Mouse (Mus musculus): Measurements from ENCODE around the gene Kank1.

Gene Kank1

GRCm38 (mm10) chr19:25311626-25312025 is 74.9 kb downstream of the Kank1 start:
- DNase-seq (ENCODE audit: low spot score in 2 of 2): no peak

GRCm38 (mm10) chr19:25315458-25315889 is 78.7 kb downstream of the Kank1 start:
- peak; percentile 43 to 45 for DNase-seq (ENCODE audit: low spot score in 2 of 2)

GRCm38 (mm10) chr19:25315993-25316392 is 79.2 kb downstream of the Kank1 start:
- no peak for DNase-seq (ENCODE audit: low spot score in 2 of 2)

- no peak for DNase-seq (ENCODE audit: low spot score in 2 of 2)
Measured at GRCm38 (mm10) chr19:25324265-25324664, 87.5 kb downstream of the Kank1 start.

- peak; percentile 51 to 61 for DNase-seq (ENCODE audit: low spot score in 2 of 2)
Measured at GRCm38 (mm10) chr19:25325113-25326001, 88.6 kb downstream of the Kank1 start.

GRCm38 (mm10) chr19:25326002-25326300 is 89.2 kb downstream of the Kank1 start:
- no peak for DNase-seq (ENCODE audit: low spot score in 2 of 2)

GRCm38 (mm10) chr19:25327633-25328032 is 90.9 kb downstream of the Kank1 start:
- DNase-seq (ENCODE audit: low spot score in 2 of 2): no peak

- peak; percentile 42 to 64 for DNase-seq (ENCODE audit: low spot score in 2 of 2)
Measured at GRCm38 (mm10) chr19:25334360-25334759, 97.6 kb downstream of the Kank1 start.

GRCm38 (mm10) chr19:25336731-25337130 is 100.0 kb downstream of the Kank1 start:
- DNase-seq (ENCODE audit: low spot score in 2 of 2): no peak

- DNase-seq (ENCODE audit: low spot score in 2 of 2): peak; percentile 51 to 52
Measured at GRCm38 (mm10) chr19:25340630-25341620, 104.2 kb downstream of the Kank1 start.

GRCm38 (mm10) chr19:25342026-25342425 is 105.3 kb downstream of the Kank1 start:
- no peak for DNase-seq (ENCODE audit: low spot score in 2 of 2)

GRCm38 (mm10) chr19:25343657-25344322 is 107.0 kb downstream of the Kank1 start:
- DNase-seq (ENCODE audit: low spot score in 2 of 2): peak; percentile 42 to 60

- no peak for DNase-seq (ENCODE audit: low spot score in 2 of 2)
Measured at GRCm38 (mm10) chr19:25344371-25344770, 107.6 kb downstream of the Kank1 start.

GRCm38 (mm10) chr19:25345972-25346371 is 109.2 kb downstream of the Kank1 start:
- DNase-seq (ENCODE audit: low spot score in 2 of 2): no peak

GRCm38 (mm10) chr19:25347515-25347914 is 110.7 kb downstream of the Kank1 start:
- DNase-seq (ENCODE audit: low spot score in 2 of 2): no peak

GRCm38 (mm10) chr19:25351257-25351955 is 114.6 kb downstream of the Kank1 start:
- DNase-seq (ENCODE audit: low spot score in 2 of 2): peak; percentile 33 to 38

- no peak for DNase-seq (ENCODE audit: low spot score in 2 of 2)
Measured at GRCm38 (mm10) chr19:25357094-25357493, 120.3 kb downstream of the Kank1 start.

- no peak for DNase-seq (ENCODE audit: low spot score in 2 of 2)
Measured at GRCm38 (mm10) chr19:25358486-25359120, 121.8 kb downstream of the Kank1 start.

- no peak for DNase-seq (ENCODE audit: low spot score in 2 of 2)
Measured at GRCm38 (mm10) chr19:25360571-25361029, 123.8 kb downstream of the Kank1 start.

- DNase-seq (ENCODE audit: low spot score in 2 of 2): no peak
Measured at GRCm38 (mm10) chr19:25361956-25362355, 125.2 kb downstream of the Kank1 start.

GRCm38 (mm10) chr19:25365698-25366097 is 128.9 kb downstream of the Kank1 start:
- no peak for DNase-seq (ENCODE audit: low spot score in 2 of 2)

All from right cerebral cortex, postnatal 10 days (tissue).